Mouse (Mus musculus) C2C12 (cell line): Measurements from ENCODE around the gene Plscr1. TPM values are rescaled to one million over a fixed set of nuclear protein-coding genes. Genes with fewer than 3 reads are reported as not detected.

Experiments used
- H3K27me3 ChIP-seq: one replicate; pipeline ENCODE4 v1.6.1; 2011; ENCODE audit not compliant: control insufficient read depth, insufficient read depth, insufficient read length
- H3K36me3 ChIP-seq: one replicate; pipeline ENCODE4 v1.6.1; 2011; ENCODE audit not compliant: control insufficient read depth, insufficient read depth
- H3K4me3 ChIP-seq: one replicate; pipeline ENCODE4 v1.5.1; 2011; ENCODE audit warnings: mild to moderate bottlenecking, control low read depth; ENCODE audit not compliant: poor library complexity, insufficient read depth, severe bottlenecking
- H3K79me2 ChIP-seq: one replicate; pipeline ENCODE4 v1.6.1; 2011; ENCODE audit not compliant: control insufficient read depth, insufficient read depth
- H3K79me3 ChIP-seq: one replicate; pipeline ENCODE4 v1.6.1; 2011; ENCODE audit warnings: low read depth, control low read depth
- H3ac ChIP-seq: one replicate; pipeline ENCODE3; 2011; ENCODE audit warnings: low read depth; ENCODE audit not compliant: control insufficient read depth, insufficient read length
- CEBPB ChIP-seq: IDR thresholded peaks from one replicate; pipeline ENCODE4 v1.6.1; 2011; ENCODE audit warnings: low read depth, mild to moderate bottlenecking, control low read depth, moderate library complexity
- CTCF ChIP-seq: IDR thresholded peaks from one replicate; pipeline ENCODE4 v1.5.1; 2011; ENCODE audit not compliant: control insufficient read depth, insufficient read depth, insufficient read length
- FOSL1 ChIP-seq: IDR thresholded peaks from one replicate; pipeline ENCODE4 v1.8.0; 2011; ENCODE audit warnings: mild to moderate bottlenecking, low read length; ENCODE audit not compliant: poor library complexity, insufficient read depth, severe bottlenecking
- MAX ChIP-seq: IDR thresholded peaks from one replicate; pipeline ENCODE4 v1.6.1; 2011; ENCODE audit warnings: mild to moderate bottlenecking, control low read depth
- MYOD1 ChIP-seq: IDR thresholded peaks from one replicate; pipeline ENCODE4 v1.6.1; 2011; ENCODE audit warnings: low read depth; ENCODE audit not compliant: control insufficient read depth, insufficient read length
- MYOG ChIP-seq: IDR thresholded peaks from one replicate; pipeline ENCODE4 v1.6.1; 2011; ENCODE audit not compliant: control insufficient read depth, insufficient read length; ENCODE audit errors: extremely low read depth
- USF1 ChIP-seq: IDR thresholded peaks from one replicate; pipeline ENCODE4 v1.6.1; 2011; ENCODE audit warnings: low read depth, mild to moderate bottlenecking, control low read depth, moderate library complexity
- long read RNA-seq, 2 experiments: library from polyadenylated mRNA; unstranded; transcript quantifications; one replicate each; pipeline ENCODE4 v2.0.0; 2019 to 2020
- polyA plus RNA-seq: library from polyadenylated mRNA; unstranded; fragments of >200 nt; fragmentation: generic; extraction: Trizol; gene quantifications from one replicate; pipeline ENCODE4 v1.2.1, GENCODE M21; 2012; ENCODE audit warnings: missing spikeins

The Plscr1 gene
- polyA plus RNA-seq: 41.1 TPM
- long read RNA-seq, experiment 1, transcript Plscr1-201 (9 exons, 2,302 nt): major isoform, 22 of 30 reads
- long read RNA-seq, experiment 1, partial matches to known transcripts: 2 of 30 reads
- long read RNA-seq, experiment 1, other reads (novel, unspliced or antisense): 5 of 30 reads
- long read RNA-seq, experiment 2, transcript Plscr1-201 (9 exons, 2,302 nt): major isoform, 100 of 106 reads
- long read RNA-seq, experiment 2, partial matches to known transcripts: 1 of 106 reads
- long read RNA-seq, experiment 2, other reads (novel, unspliced or antisense): 5 of 106 reads

DNA sequence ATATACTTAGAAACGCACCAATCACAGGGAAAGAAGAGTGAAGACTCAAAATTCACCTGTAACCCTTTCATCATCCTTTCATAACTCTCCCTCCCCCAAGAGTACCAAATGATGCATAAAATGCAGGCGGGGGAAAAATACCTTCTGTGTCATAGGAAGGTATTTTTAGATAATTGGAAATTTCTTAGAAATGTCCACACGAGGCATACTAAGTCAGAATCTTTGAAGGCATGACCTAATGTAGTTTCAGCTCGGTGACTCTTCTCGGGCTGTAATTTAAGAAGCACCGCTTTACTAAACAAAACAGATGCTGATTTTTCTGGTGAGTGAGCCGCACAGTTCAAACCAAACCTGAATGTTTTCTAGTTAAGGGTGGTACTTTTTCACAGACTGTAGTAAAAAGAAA, at the start of gene Plscr1:
Plscr1 (plus strand) TSS at position 304 of the 406 bp plus-strand sequence.
- peak within 1 kb of the TSS; percentile 86 for H3ac ChIP-seq
- H3K27me3 ChIP-seq: no peaks in the 10 kb centered on the region
- peaks cover 39% of the 10 kb centered on the region for H3K79me3 ChIP-seq
- TF ChIP-seq MAX: no peak
- TF ChIP-seq MYOD1: no peak
- no peak for TF ChIP-seq CTCF
- no peak for TF ChIP-seq MYOG
- no peak for TF ChIP-seq FOSL1
- TF ChIP-seq USF1: no peak
- TF ChIP-seq CEBPB: no peak
- peaks cover 4% of the 10 kb centered on the region for H3K36me3 ChIP-seq
- peaks cover 41% of the 10 kb centered on the region for H3K79me2 ChIP-seq
- peak within 1 kb of the TSS; percentile 63 for H3K4me3 ChIP-seq

DNA sequence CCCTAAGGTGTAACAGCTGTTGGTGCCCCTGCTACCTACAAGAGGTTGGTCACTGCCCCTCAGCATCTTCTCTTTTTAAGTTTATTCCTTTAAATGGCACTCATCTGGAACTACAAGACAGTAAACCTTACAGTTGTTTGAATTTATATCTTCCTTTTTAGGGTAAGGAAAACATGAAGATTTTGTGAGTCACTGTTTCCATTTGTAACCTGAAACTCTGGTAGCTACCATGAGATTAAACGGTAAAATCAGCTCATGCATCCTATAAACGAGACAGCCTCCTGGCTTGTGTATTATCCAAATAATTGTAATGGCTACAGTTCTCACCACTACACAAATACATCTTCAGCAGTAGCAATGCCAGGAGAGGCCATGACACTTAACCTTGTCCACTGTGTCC, 45.2 kb upstream of the Plscr1 start:
- H3K79me2 ChIP-seq: no peaks in the 10 kb centered on the region
- TF ChIP-seq USF1 (no peak), MAX (no peak), MYOG (no peak), CEBPB (no peak), MYOD1 (no peak), FOSL1 (no peak), CTCF (no peak)

DNA sequence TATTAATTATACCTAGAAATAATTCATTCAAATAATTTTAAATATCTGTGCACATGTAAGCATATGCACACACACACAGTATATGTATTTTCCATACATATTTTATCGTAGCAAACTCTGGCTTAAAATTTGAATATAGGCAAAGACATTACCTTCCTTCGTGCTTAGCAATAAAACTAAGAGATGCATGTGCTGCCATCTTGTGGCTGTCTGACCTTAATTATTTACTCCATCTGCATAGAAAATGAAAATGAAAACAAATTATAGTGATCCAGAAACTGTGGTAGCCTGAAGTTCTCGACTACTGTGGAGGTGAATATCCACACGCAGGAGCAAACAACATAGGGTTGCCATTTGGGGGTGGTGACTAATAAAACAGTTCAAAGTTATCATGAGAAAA, 42.2 kb upstream of the Plscr1 start:
- H3K4me3 ChIP-seq: no peak overlapping the region
- no peaks in the 10 kb centered on the region for H3K79me2 ChIP-seq
- no peaks in the 10 kb centered on the region for H3K27me3 ChIP-seq
- H3K79me3 ChIP-seq: no peaks in the 10 kb centered on the region
- no peak for TF ChIP-seq CEBPB
- TF ChIP-seq MAX: no peak
- no peak for TF ChIP-seq USF1
- no peak for TF ChIP-seq FOSL1
- no peak for TF ChIP-seq MYOD1
- no peak for TF ChIP-seq MYOG
- TF ChIP-seq CTCF: no peak
- H3K36me3 ChIP-seq: no peaks in the 10 kb centered on the region
- H3ac ChIP-seq: no peak overlapping the region

More for the DNA sequence above, 45.2 kb upstream of the Plscr1 start:
- Histone ChIP-seq H3K79me3 (no peaks in the 10 kb centered on the region), H3ac (no peak overlapping the region), H3K4me3 (no peak overlapping the region), H3K27me3 (no peaks in the 10 kb centered on the region), H3K36me3 (no peaks in the 10 kb centered on the region)

DNA sequence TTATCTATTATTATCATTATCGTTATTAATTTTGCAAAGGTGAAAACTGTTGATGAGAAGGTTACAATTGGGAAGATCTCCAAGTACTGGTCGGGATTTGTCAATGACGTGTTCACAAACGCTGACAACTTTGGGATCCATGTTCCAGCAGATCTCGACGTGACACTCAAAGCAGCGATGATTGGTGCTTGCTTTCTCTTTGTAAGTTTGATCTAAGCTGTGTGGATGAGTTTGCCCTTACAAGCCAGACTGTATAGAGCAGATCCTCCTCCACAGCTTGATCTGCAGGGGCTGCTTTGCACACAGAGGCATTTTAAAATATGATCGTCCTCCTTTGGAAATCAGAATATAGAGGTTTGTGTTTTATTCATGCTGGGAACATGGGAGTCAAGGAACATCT, 41.8 kb upstream of the Plscr1 start:
- no peak overlapping the region for H3K4me3 ChIP-seq
- no peaks in the 10 kb centered on the region for H3K36me3 ChIP-seq
- no peaks in the 10 kb centered on the region for H3K27me3 ChIP-seq
- no peaks in the 10 kb centered on the region for H3K79me2 ChIP-seq
- H3ac ChIP-seq: no peak overlapping the region
- H3K79me3 ChIP-seq: no peaks in the 10 kb centered on the region
- TF ChIP-seq CEBPB: no peak
- TF ChIP-seq MYOD1: no peak
- TF ChIP-seq USF1: no peak
- TF ChIP-seq MAX: no peak
- no peak for TF ChIP-seq MYOG
- no peak for TF ChIP-seq CTCF
- no peak for TF ChIP-seq FOSL1

DNA sequence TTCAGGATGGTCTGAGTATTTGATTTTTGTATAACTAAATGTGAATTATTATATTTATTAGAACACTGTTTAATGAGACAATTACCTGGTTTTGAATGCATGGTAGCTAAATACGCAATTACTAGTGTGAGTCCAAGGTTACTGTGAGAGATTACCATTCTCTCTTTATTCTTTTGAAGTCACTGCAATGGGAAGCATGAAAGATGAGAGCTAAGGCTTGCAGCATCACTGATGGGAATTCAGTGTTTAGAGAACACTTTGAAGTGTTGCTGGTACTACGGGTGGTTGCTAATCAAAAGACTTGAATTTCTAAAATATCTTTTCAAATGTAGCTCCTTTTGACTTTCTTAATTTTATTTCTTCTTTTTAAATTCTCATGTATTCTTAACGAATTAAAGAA, 39.7 kb upstream of the Plscr1 start:
- TF ChIP-seq CEBPB: no peak
- TF ChIP-seq USF1: no peak
- TF ChIP-seq CTCF: no peak
- no peak for TF ChIP-seq MAX
- no peak for TF ChIP-seq MYOD1
- no peak for TF ChIP-seq FOSL1
- TF ChIP-seq MYOG: no peak
- H3K36me3 ChIP-seq: no peaks in the 10 kb centered on the region

More for the DNA sequence above, 39.7 kb upstream of the Plscr1 start:
- Histone ChIP-seq H3K79me3 (no peaks in the 10 kb centered on the region), H3ac (no peak overlapping the region), H3K27me3 (no peaks in the 10 kb centered on the region), H3K79me2 (no peaks in the 10 kb centered on the region), H3K4me3 (no peak overlapping the region)
